Mouse (Mus musculus) brain, adult 2 months (tissue): ENCODE measurements around the gene Wdr83.
"Not testable (repeated sequence)": the region's sequence is repeated elsewhere in the genome, so short reads cannot be mapped to it uniquely, and the experiment has no call there.

ENCODE experiments used
- DNase-seq: peaks from one replicate; pipeline ENCODE4 v3.0.0; 2011; ENCODE audit warnings: low read depth, low spot score

The Wdr83 gene

GRCm38 (mm10) chr8:85081216-85081555 lies at the start of gene Wdr83:
Wdr83 (minus strand) TSS chr8:85081306.
- no peak for DNase-seq

DNA sequence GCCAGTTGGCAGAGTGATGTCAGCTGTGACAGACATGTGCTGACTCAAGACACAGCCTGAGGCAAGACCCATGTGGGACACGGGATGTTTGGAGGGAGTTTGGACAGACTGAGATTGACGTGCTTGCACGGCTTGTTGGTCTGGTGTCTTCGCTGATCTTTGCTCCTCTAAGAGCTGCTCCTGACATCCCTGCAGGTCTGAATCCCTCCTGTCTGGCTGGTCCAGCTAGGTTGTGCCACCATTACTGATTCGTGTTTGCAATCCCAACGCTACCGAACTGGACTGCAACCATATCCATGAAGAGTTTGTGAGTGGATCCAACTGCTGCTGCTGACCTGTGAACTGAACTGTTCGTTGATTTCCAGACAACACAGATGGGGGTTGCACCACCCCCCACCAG lies 42.6 kb upstream of the Wdr83 start:
- no peak for DNase-seq

DNA sequence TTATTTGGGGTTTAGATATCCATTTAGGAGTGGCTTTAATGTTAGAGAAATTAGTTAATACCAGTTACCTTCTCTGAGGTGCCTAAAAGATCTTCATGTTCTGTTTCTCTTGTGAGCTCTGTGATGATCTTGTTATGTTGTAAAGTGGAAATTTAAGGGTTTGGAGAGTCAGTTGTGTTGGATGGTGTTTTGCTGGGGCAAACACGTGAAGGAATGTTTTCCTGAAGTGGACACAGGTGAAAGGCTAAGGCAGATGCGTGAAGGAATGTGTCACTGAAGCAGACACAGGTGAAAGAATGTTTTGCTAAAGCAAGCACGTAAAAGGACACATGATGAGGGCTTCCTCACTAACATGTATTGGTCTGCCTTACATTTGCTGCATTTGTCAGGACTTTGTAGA lies 41.9 kb upstream of the Wdr83 start, which contains the start of gene Zfp791:
Gene Zfp791 (minus strand): TSS at position 101 of the 400 bp plus-strand sequence.
- DNase-seq: no peak

DNA sequence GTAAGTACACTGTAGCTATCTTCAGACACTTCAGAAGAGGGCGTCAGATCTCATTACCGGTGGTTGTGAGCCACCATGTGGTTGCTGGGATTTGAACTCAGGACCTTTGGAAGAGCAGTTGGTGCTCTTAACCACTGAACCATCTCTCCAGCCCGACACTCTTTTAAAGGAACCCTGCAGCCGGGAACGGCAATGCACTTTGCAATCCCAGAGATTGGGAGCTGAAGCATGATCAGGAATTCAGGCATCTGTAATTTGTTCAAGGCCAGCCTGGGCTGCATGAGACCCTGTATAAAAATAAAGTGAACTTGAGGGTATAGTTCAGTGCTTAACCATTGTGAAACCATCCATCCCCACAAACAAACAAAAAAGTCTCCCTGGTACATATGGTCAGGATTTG lies 39.1 kb upstream of the Wdr83 start:
- DNase-seq: not testable (repeated sequence)

- peak; percentile 95 for DNase-seq
These were observed 38.2 kb upstream of the Wdr83 start for GRCm38 (mm10) chr8:85119052-85119981.

DNA sequence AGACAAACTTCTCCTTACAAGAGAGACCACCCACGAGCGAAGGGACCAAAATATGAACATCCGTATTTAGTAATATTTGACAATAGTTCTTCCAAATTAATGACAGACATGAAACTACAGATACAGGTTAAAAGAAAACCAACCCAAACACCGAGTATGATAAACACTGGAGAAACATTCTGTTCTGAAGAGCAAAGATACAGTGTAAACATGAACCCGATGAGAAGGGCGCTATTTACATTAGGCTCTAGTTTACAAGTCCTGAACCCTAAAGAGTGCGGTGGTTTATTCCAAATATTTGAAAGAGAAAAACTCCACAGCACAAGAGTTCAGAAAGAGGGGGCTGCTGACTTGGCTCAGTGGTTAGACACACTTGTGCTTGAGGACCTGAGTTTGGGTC lies 35.9 kb upstream of the Wdr83 start:
- DNase-seq: no peak

DNA sequence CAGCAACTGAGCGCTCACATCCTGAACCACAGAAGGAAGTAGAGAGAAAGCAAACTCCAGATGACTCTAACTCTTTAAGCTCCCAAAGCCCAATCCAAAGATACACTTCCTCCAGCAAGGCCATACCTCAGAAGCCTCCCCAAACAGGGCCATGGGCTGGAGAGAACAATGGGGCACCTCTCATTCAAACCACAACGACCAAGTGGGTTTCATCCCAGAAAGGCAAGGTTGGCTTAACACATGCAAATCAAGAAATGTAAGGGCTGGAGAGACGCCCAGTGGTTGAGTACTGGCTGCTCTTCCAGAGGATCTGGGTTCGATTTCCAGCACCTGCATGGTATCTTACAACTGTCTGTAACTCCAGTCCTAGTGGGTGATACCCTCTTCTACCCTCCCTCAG lies 34.4 kb upstream of the Wdr83 start:
- no peak for DNase-seq

DNA sequence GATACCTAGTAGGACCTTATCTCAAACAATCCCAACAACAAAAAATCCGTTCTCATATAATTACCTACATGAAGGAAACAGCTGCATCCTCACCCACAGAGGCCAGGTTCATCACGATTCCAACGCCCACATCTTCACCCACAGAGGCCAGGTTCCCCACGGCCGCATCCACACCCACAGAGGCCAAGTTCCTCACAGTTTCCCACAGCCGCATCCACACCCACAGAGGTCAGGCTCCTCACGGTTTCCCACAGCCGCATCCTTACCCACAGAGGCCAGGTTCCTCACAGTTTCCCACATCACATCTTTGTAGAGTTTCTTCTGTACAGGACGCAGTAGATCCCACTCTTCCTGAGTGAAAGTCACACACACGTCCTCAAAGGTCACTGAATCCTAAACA lies 32.1 kb upstream of the Wdr83 start:
- no peak for DNase-seq

DNA sequence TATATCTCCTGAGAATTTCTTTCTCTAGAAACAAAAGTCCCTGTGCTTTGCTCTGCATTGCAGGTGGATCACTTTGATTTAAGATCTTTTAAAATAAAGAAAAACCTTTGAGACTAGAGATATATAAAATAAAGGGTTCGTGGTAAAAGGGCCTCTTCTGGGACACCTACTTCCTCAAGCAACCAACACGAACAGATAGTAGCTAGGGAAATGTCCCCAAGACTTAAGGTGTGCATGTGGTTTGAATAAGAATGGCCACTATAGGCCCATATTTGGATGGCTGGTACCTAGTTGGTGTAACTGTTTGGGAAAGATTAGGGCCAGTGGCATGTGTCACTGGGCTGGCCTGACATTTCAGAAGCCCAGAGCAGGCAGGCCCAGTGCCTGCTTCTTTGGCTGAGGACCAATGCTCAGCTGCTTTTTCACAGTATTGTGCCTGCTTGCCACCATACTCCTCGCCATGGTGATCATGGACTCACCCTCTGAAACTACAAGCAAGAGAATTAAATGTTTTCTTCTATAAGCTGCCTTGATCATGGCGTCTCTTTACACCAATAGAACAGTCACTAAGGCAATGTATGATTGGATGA lies 19.1 kb upstream of the Wdr83 start:
- DNase-seq: no peak

GRCm38 (mm10) chr8:85096850-85097249 lies 15.7 kb upstream of the Wdr83 start:
- DNase-seq: no peak

DNA sequence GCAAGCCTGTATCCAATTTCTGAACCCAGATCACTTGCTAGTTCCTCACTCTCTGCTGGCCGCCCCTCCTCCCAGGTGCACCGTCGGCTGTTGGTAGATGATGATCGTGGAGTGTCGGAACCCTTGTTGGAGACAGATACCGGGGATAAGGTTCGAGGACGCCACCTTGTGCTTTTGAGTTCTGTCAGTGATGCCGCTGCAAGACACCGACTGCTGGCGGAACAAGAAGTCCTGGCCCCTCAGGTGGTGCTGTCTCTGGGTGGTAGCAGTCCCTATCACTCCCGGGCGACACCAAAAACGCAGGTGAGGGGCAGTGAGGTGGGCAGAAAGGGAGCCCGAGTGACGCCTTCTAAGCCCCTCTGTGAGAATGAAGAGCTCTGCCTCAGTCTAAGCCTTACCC lies 15.1 kb upstream of the Wdr83 start:
- no peak for DNase-seq

GRCm38 (mm10) chr8:85095566-85095965 lies 14.5 kb upstream of the Wdr83 start:
- DNase-seq: no peak

DNA sequence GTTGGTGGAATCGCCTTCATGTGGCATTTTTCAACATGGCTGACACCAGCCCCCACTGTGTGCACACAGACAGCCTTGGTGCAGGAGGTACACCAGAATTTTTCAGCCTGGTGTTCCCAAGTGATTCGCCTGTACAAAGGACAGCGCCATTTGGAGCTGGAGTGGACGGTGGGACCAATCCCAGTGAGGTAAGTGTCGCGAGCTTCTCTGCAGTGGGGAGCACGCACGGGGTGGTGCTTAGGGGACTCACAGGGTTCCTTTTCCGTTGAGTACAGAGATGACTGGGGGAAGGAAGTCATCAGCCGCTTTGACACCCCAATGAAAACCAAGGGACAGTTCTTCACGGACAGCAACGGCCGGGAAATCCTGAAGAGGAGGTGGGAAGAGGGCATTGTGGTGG lies 13.9 kb upstream of the Wdr83 start:
- DNase-seq: no peak

- no peak for DNase-seq
These were observed 10.5 kb upstream of the Wdr83 start for GRCm38 (mm10) chr8:85091526-85092090.

GRCm38 (mm10) chr8:85090856-85091255 lies 9.8 kb upstream of the Wdr83 start:
- DNase-seq: no peak

DNA sequence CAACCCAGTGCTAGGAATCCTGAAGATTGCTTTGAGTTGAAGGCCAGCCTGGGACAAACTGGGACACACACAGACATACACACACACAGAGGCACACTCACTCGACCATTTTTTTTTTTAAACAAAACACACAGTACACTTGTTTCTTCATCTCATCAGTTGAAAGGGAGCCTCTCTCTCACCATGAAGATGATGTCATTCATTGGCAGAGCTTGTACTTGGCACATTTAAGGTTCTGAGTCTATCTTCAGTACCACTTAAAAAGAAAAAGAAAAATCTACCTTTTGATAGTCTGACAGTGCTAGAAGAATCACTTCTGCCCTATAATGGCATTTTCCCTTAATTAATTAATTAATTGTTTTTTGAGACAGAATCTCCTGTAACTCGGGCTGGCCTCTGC lies 7.7 kb upstream of the Wdr83 start:
- DNase-seq: no peak

- no peak for DNase-seq
These were observed 5.1 kb upstream of the Wdr83 start for GRCm38 (mm10) chr8:85086238-85086637.

DNA sequence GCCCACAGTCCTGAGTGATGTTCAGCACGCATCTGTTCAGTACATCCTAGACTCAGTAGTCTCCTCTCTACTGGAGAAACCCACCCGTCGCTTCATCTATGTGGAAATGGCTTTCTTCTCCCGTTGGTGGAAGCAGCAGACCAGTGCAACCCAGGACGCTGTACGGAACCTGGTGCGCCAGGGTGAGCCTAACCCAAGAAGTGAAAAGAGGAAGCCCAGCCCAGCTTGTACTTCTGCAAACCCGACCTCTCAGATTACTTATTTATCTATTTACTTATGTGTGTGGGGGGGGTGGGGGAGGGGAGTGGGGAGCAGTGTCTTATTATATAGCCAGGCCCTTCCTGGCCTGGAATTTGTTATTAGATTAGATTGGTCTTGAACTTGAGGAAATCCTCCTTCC lies 3.5 kb upstream of the Wdr83 start:
- DNase-seq: no peak

DNA sequence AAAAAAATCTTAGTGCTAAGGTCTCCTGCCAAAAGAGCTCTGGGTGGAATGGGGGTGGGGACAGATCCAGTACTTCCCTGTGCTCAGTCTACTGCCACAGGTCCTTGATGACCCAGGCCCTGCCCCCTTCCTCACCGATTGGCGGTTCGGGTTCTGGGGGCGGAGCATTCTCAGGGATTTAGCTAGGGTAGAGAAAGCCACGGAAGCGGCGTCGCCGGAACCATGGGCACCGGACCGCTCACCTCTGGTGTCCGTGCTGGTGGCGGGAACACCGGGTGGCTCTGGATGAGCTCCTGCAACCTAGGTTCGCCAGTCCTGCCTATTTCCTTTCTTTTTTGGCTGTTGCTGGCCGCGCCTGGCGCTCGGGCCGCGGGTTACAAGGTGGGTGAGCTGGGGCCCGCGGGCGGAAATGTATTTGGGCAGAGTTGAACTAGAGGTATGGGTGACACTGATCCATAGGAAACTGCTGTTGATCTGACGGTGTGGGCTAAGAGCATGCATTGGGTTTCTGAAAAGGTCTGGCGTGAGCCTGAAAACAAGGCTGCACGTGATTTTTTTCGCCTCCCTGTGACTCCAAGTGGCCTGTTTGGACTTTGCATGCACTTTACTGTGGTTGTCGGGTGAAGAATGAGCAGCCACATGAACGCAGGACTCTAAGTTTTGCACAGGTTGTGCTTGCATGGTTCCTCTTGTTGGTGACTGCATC lies 2.2 kb upstream of the Wdr83 start, which contains the start of gene Man2b1:
Gene Man2b1 (plus strand): TSS at position 163 of the 706 bp plus-strand sequence.
- DNase-seq: peak; percentile 96

GRCm38 (mm10) chr8:85082169-85082568 lies 1.1 kb upstream of the Wdr83 start:
- DNase-seq: not testable (repeated sequence)

GRCm38 (mm10) chr8:85080532-85081215 lies 432 bp downstream of the Wdr83 start, which contains the start of gene Wdr83os:
Wdr83os (plus strand) TSS chr8:85080740.
- peak; percentile 86 for DNase-seq

GRCm38 (mm10) chr8:85080214-85080531 lies 933 bp downstream of the Wdr83 start:
- no peak for DNase-seq
